Mouse (Mus musculus): Measurements from ENCODE around the gene Exoc7.

The Exoc7 gene

GRCm38 (mm10) chr11:116244580-116244979 lies 62.5 kb downstream of the Exoc7 start:
- DNase-seq (ENCODE audit: low spot score in 2 of 2) = no peak

- DNase-seq (ENCODE audit: low spot score in 2 of 2) = no peak
These were observed 65.2 kb downstream of the Exoc7 start for GRCm38 (mm10) chr11:116241744-116242235.

GRCm38 (mm10) chr11:116239797-116240196 lies 67.2 kb downstream of the Exoc7 start:
- DNase-seq (ENCODE audit: low spot score in 2 of 2) = no peak

Data from urinary bladder, postnatal 36 days (tissue).